Mouse (Mus musculus) limb, embryonic 14.5 days (tissue): ENCODE results near the gene Rgs3. TPM values are rescaled to one million over a fixed set of nuclear protein-coding genes. Genes with fewer than 3 reads are reported as not detected.

Experiments
- ATAC-seq: fragments of 200-750 bp; cut with Nextera tagmentation; 2 replicates; pipeline ENCODE4 v1.8.0; 2017; ENCODE audit warnings: low read depth, moderate number of reproducible peaks, moderate TSS enrichment; ENCODE audit not compliant: low FRiP score
- DNase-seq: peaks from one replicate; pipeline ENCODE4 v3.0.0-alpha.2; 2015; ENCODE audit warnings: low spot score
- H3K27ac ChIP-seq: fragments of 300-500 bp; sonication (generic); replicated peaks from 2 replicates; pipeline ENCODE4 v1.5.1; 2014; ENCODE audit warnings: low read depth, mild to moderate bottlenecking, low read length, moderate library complexity, mixed read lengths
- H3K27me3 ChIP-seq: fragments of 300-500 bp; sonication (generic); 2 replicates; pipeline ENCODE4 v1.6.1; 2014; ENCODE audit warnings: low read length, mixed read lengths; ENCODE audit not compliant: control insufficient read depth, insufficient read depth
- H3K36me3 ChIP-seq: fragments of 300-500 bp; sonication (generic); 2 replicates; pipeline ENCODE4 v1.6.1; 2014; ENCODE audit warnings: mild to moderate bottlenecking, low read length, moderate library complexity, mixed read lengths; ENCODE audit not compliant: control insufficient read depth, insufficient read depth
- H3K4me1 ChIP-seq: fragments of 300-500 bp; sonication (generic); 2 replicates; pipeline ENCODE4 v1.6.1; 2014; ENCODE audit warnings: antibody characterized with exemption, low read length, mixed read lengths; ENCODE audit not compliant: control insufficient read depth, insufficient read depth
- H3K4me2 ChIP-seq: fragments of 300-500 bp; sonication (generic); replicated peaks from 2 replicates; pipeline ENCODE4 v1.6.1; 2014; ENCODE audit warnings: low read depth, mild to moderate bottlenecking, low read length, moderate library complexity; ENCODE audit not compliant: severe bottlenecking
- H3K4me3 ChIP-seq: fragments of 300-500 bp; sonication (generic); replicated peaks from 2 replicates; pipeline ENCODE4 v1.5.1; 2014; ENCODE audit warnings: low read length
- H3K9ac ChIP-seq: fragments of 300-500 bp; sonication (generic); 2 replicates; pipeline ENCODE4 v1.6.1; 2014; ENCODE audit warnings: mild to moderate bottlenecking, low read depth, low read length, moderate library complexity; ENCODE audit not compliant: severe bottlenecking
- H3K9me3 ChIP-seq: fragments of 300-500 bp; sonication (generic); 2 replicates; pipeline ENCODE4 v1.6.1; 2016; ENCODE audit warnings: low read length; ENCODE audit not compliant: control insufficient read depth
- POLR2A ChIP-seq: fragments of 200-500 bp; IDR thresholded peaks from 2 replicates; pipeline ENCODE4 v1.8.0; 2012; ENCODE audit warnings: inconsistent platforms, mild to moderate bottlenecking, moderate library complexity, borderline replicate concordance; ENCODE audit not compliant: insufficient read depth, insufficient read length; ENCODE audit errors: extremely low read depth
- WGBS: fragments of 180-500 bp; shearing (Covaris S2); extraction: QIAGEN DNeasy Blood & Tissue Kit; methylation state at CpG from one replicate; pipeline ENCODE4 v1.1.7; 2014; 5-methylcytosine and 5-hydroxymethylcytosine counted together
- polyA plus RNA-seq, 2 experiments: library from polyadenylated mRNA; depleted of rRNA in 1 of 2; stranded (reverse) in 1 of 2; unstranded in 1 of 2; fragments of >200 nt; fragmentation: Nextera tagmentation in 1 of 2; extraction: Ambion mirVana in 1 of 2; gene quantifications; 2 replicates each; pipeline versions ENCODE4 v1.2.1 to v1.2.3; 2012 to 2014

The Rgs3 gene
- polyA plus RNA-seq, 2 experiments, result 37.6 to 67.6 TPM

- ATAC-seq (no peak), DNase-seq (no peak)
- Histone ChIP-seq H3K4me2 (no peak overlapping the region), H3K36me3 (no peaks in the 10 kb centered on the region), H3K27ac (no peak overlapping the region), H3K9me3 (no peaks in the 10 kb centered on the region; the same call in 1 of the 2 replicates), H3K27me3 (no peaks in the 10 kb centered on the region), H3K9ac (no peak overlapping the region), H3K4me1 (no peaks in the 10 kb centered on the region), H3K4me3 (no peak overlapping the region)
- TF ChIP-seq POLR2A, result no peak
- 85% methylated on average over 7 of the region's 7 CpGs for WGBS
Measured at GRCm38 (mm10) chr4:62551966-62552365, 7.7 kb upstream of the Rgs3 start.

DNA sequence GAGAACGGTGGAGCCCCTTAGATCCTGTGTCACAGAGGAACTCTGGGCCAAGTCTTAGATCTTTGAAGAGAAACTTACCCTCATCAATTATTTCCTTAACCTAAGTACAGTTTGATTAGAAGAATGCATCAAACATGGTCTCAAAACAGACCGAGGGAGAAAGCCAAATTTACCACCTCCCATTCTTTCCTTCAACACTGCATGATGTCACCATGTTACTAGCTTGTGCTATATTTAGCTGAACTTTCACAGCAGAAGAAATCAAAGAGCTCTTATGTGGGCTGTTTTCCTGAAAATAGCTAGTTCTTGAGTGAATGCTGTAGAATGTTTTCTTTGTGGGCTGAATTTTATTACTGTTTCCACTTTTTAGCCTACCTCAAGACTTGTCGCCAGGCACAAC, 2.2 kb upstream of the Rgs3 start:
- 42% methylated on average over 3 of the region's 3 CpGs for WGBS
- no peak for TF ChIP-seq POLR2A
- H3K4me3 ChIP-seq, result no peak overlapping the region
- H3K36me3 ChIP-seq, result no peaks in the 10 kb centered on the region
- 0 out of 2 replicates have a peak overlapping the region, but pooled peaks have one; percentile 9 for H3K27ac ChIP-seq
- ATAC-seq (peak; percentile 39; the same call in 1 of the 2 replicates), DNase-seq (peak; percentile 38)
- H3K9me3 ChIP-seq, result no peaks in the 10 kb centered on the region
- H3K9ac ChIP-seq, result no peak overlapping the region
- no peak overlapping the region for H3K4me2 ChIP-seq
- H3K27me3 ChIP-seq, result no peaks in the 10 kb centered on the region
- 0 out of 2 replicates have a peak, but pooled peaks cover 5% of the 10 kb centered on the region for H3K4me1 ChIP-seq

GRCm38 (mm10) chr4:62560963-62561629, 1.4 kb downstream of the Rgs3 start:
- ATAC-seq (peak; percentile 80; the same call in 1 of the 2 replicates), DNase-seq (peak; percentile 84)
- TF ChIP-seq POLR2A, result no peak
- Histone ChIP-seq H3K9ac (no peak overlapping the region), H3K36me3 (no peaks in the 10 kb centered on the region), H3K4me1 (0 out of 2 replicates have a peak, but pooled peaks cover 5% of the 10 kb centered on the region), H3K27ac (no peak overlapping the region), H3K9me3 (no peaks in the 10 kb centered on the region), H3K4me3 (no peak overlapping the region), H3K4me2 (no peak overlapping the region), H3K27me3 (no peaks in the 10 kb centered on the region)
- 21% methylated on average over 4 of the region's 4 CpGs for WGBS

DNA sequence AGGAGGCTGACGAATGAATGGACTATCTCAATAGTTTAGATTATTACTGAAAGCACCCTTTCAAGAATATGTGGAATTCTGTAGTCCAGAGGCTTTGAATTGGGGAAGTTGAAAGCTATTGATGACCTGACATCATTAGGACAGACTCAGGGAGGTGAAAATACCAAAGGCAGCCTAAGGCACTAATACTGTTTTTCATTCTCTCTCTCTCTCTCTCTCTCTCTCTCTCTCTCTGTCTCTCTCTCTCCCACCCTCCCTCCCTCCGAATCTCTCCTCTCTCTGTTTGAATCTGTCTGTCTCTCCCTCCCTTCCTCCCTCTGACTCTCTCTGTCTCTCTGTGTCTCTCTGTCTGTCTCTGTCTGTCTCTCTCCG, 2.0 kb downstream of the Rgs3 start:
- H3K4me2 ChIP-seq, result no peak overlapping the region
- H3K27ac ChIP-seq, result no peak overlapping the region
- 59% methylated on average over 3 of the region's 3 CpGs for WGBS
- no peak for TF ChIP-seq POLR2A
- H3K36me3 ChIP-seq, result no peaks in the 10 kb centered on the region
- ATAC-seq, result no peak; the same call in 1 of the 2 replicates
- no peak overlapping the region for H3K4me3 ChIP-seq
- no peak overlapping the region for H3K9ac ChIP-seq
- H3K9me3 ChIP-seq, result no peaks in the 10 kb centered on the region
- H3K27me3 ChIP-seq, result no peaks in the 10 kb centered on the region
- H3K4me1 ChIP-seq, result 0 out of 2 replicates have a peak, but pooled peaks cover 5% of the 10 kb centered on the region
- DNase-seq, result no peak

DNA sequence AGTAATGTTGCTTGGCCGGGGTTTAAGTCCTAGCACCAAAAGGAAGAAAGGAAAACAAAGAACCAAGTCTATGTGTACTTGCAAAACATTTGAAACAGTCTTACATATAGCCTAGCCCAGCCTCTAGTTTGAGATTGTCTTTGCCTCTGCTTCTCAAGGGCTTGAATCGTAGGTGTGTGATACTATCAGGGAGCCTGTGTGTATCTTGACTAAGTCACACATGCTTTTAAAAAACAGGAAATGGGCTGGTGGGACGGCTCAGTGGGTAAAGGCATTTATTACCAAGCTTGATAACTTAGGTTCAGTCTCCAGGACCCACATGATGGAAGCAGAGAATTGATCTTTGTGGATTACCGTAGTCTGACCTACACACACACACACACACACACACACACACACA, 2.4 kb downstream of the Rgs3 start:
- Histone ChIP-seq H3K36me3 (no peaks in the 10 kb centered on the region), H3K9ac (no peak overlapping the region), H3K4me2 (no peak overlapping the region), H3K27ac (no peak overlapping the region), H3K4me1 (0 out of 2 replicates have a peak, but pooled peaks cover 5% of the 10 kb centered on the region), H3K27me3 (no peaks in the 10 kb centered on the region), H3K9me3 (no peaks in the 10 kb centered on the region), H3K4me3 (no peak overlapping the region)
- TF ChIP-seq POLR2A, result no peak
- no peak for ATAC-seq
- no peak for DNase-seq
- WGBS, result 71% methylated on average over 4 of the region's 4 CpGs
